Mouse (Mus musculus) olfactory bulb, adult 2 months (tissue): ENCODE results near the gene Oasl1. TPM values are rescaled to one million over a fixed set of nuclear protein-coding genes. Genes with fewer than 3 reads are reported as not detected.
"Not testable (repeated sequence)": the region's sequence is repeated elsewhere in the genome, so short reads cannot be mapped to it uniquely, and the experiment has no call there.

Experiments
- H3K27ac ChIP-seq: fragments of 200-500 bp; 2 replicates; pipeline ENCODE4 v1.5.1; 2012; ENCODE audit warnings: low read depth, low read length; ENCODE audit not compliant: insufficient read depth
- H3K4me1 ChIP-seq: fragments of 200-500 bp; 2 replicates; pipeline ENCODE4 v1.6.1; 2012; ENCODE audit warnings: low read length; ENCODE audit not compliant: control insufficient read depth, insufficient read depth
- H3K4me3 ChIP-seq: fragments of 200-500 bp; 2 replicates; pipeline ENCODE4 v1.5.1; 2012; ENCODE audit warnings: mild to moderate bottlenecking, low read depth, low read length, moderate library complexity; ENCODE audit not compliant: insufficient read depth
- CTCF ChIP-seq: fragments of 200-500 bp; IDR thresholded peaks from 2 replicates; pipeline ENCODE4 v1.5.1; 2012; ENCODE audit warnings: low read depth, mild to moderate bottlenecking, low read length, moderate library complexity; ENCODE audit not compliant: insufficient read depth
- POLR2A ChIP-seq: fragments of 200-500 bp; IDR thresholded peaks from 2 replicates; pipeline ENCODE4 v1.6.1; 2012; ENCODE audit warnings: mild to moderate bottlenecking, low read depth, low read length, moderate library complexity; ENCODE audit not compliant: insufficient read depth
- WGBS: fragments of 180-500 bp; shearing (Covaris S2); methylation state at CpG from one replicate; pipeline ENCODE4 v1.1.7; 2018; 5-methylcytosine and 5-hydroxymethylcytosine counted together
- polyA plus RNA-seq: library from polyadenylated mRNA; stranded (reverse); fragments of >200 nt; gene quantifications from 2 replicates; pipeline ENCODE4 v1.2.4, GENCODE M21; 2012; ENCODE audit warnings: low replicate concordance; ENCODE audit not compliant: missing spikeins, insufficient read depth, insufficient read length

The Oasl1 gene
- polyA plus RNA-seq, 1 experiment, result not detected

- Histone ChIP-seq H3K4me1 (peaks cover 6% of the 10 kb centered on the region; the same call in 1 of the 2 replicates), H3K4me3 (no peak overlapping the region), H3K27ac (no peak overlapping the region)
- WGBS, result 66% methylated on average over 19 of the region's 19 CpGs
- TF ChIP-seq POLR2A, result no peak
- TF ChIP-seq CTCF, result no peak
Measured at GRCm38 (mm10) chr5:114921551-114922365, 1.3 kb upstream of the Oasl1 start.

GRCm38 (mm10) chr5:114922366-114922731, 691 bp upstream of the Oasl1 start:
- no peak for TF ChIP-seq POLR2A
- TF ChIP-seq CTCF, result no peak
- H3K27ac ChIP-seq, result no peak overlapping the region
- no peak overlapping the region for H3K4me3 ChIP-seq
- WGBS, result 62% methylated on average over 10 of the region's 10 CpGs
- H3K4me1 ChIP-seq, result peaks cover 6% of the 10 kb centered on the region; the same call in 1 of the 2 replicates

GRCm38 (mm10) chr5:114926153-114926684, 3.2 kb downstream of the Oasl1 start:
- WGBS, result 57% methylated on average over 1 of the region's 1 CpGs
- no peak overlapping the region for H3K27ac ChIP-seq
- H3K4me1 ChIP-seq, result peaks cover 6% of the 10 kb centered on the region; the same call in 1 of the 2 replicates
- H3K4me3 ChIP-seq, result no peak overlapping the region
- no peak for TF ChIP-seq CTCF
- TF ChIP-seq POLR2A, result no peak

- no peak for TF ChIP-seq CTCF
- no peak for TF ChIP-seq POLR2A
- 87% methylated on average over 9 of the region's 9 CpGs for WGBS
- H3K4me3 ChIP-seq, result no peak overlapping the region
- H3K4me1 ChIP-seq, result peaks cover 6% of the 10 kb centered on the region; the same call in 1 of the 2 replicates
- H3K27ac ChIP-seq, result no peak overlapping the region
Measured at GRCm38 (mm10) chr5:114926753-114927152, 3.7 kb downstream of the Oasl1 start.

- Histone ChIP-seq H3K4me1 (peaks cover 6% of the 10 kb centered on the region), H3K27ac (no peak overlapping the region), H3K4me3 (no peak overlapping the region)
- no peak for TF ChIP-seq POLR2A
- no peak for TF ChIP-seq CTCF
- WGBS, result 69% methylated on average over 5 of the region's 5 CpGs
Measured at GRCm38 (mm10) chr5:114931626-114932025, 8.6 kb downstream of the Oasl1 start.

- peaks cover 13% of the 10 kb centered on the region for H3K4me1 ChIP-seq
- 87% methylated on average over 8 of the region's 8 CpGs for WGBS
- no peak overlapping the region for H3K4me3 ChIP-seq
- TF ChIP-seq POLR2A (no peak), CTCF (no peak)
- H3K27ac ChIP-seq, result no peak overlapping the region
Measured at GRCm38 (mm10) chr5:114933206-114933605, 10.2 kb downstream of the Oasl1 start.

GRCm38 (mm10) chr5:114935838-114936237, 12.8 kb downstream of the Oasl1 start:
- TF ChIP-seq POLR2A, result no peak
- no peak for TF ChIP-seq CTCF
- 20% methylated on average over 3 of the region's 3 CpGs for WGBS
- Histone ChIP-seq H3K4me1 (peaks cover 13% of the 10 kb centered on the region), H3K4me3 (no peak overlapping the region), H3K27ac (no peak overlapping the region)

- not testable (repeated sequence) for H3K4me3 ChIP-seq, H3K27ac ChIP-seq
- peaks cover 14% of the 10 kb centered on the region for H3K4me1 ChIP-seq
- WGBS, result 65% methylated on average over 3 of the region's 3 CpGs
Measured at GRCm38 (mm10) chr5:114941138-114941537, 18.1 kb downstream of the Oasl1 start.

GRCm38 (mm10) chr5:114942074-114942765, 19.2 kb downstream of the Oasl1 start, which contains the start of gene 2210016L21Rik:
TSS of gene 2210016L21Rik (plus strand) at chr5:114942158.
- Histone ChIP-seq H3K27ac (peak within 1 kb of the TSS; percentile 52; the same call in 1 of the 2 replicates), H3K4me1 (peaks cover 8% of the 10 kb centered on the region), H3K4me3 (peak within 1 kb of the TSS; percentile 61)
- under 1% methylated on average over 39 of the region's 39 CpGs for WGBS
- TF ChIP-seq CTCF (no peak), POLR2A (peak; percentile 76)
